In genomic region chr1:36130307-36131035, GRCm38 (mm10) we compare ENCODE assay signal across 8 mouse cellular contexts.
DNase-seq lines count a peak whose midpoint lies in the region; ATAC-seq and TF ChIP-seq lines count a peak whose summit lies in the region.

No protein-coding gene starts in this region.

- H3K27ac ChIP-seq in left cerebral cortex, adult 2 months, result no peak overlapping the region

- intact Hi-C loops in left cerebral cortex, adult 2 months (cut with DNase I), result loop anchor here (5.0 to 10.0 kb wide), 5 partner anchors 406 to 1238 kb away; no protein-coding TSS in a partner anchor

- H3K4me3 ChIP-seq in G1E (ENCODE audit: low read depth, low read length), result peak overlapping the region; percentile 24; the same call in 1 of the 2 replicates
- no peak overlapping the region for H3K4me3 ChIP-seq in left cerebral cortex, adult 2 months

- TF ChIP-seq CTCF in G1E (IDR thresholded peaks at IDR 0.05; ENCODE audit: low read depth, low read length), result no peak
- no peak for TF ChIP-seq CTCF in left cerebral cortex, adult 2 months (IDR thresholded peaks at IDR 0.05)

- peaks cover 7% of the 10 kb centered on the region for H3K36me3 ChIP-seq in G1E (replicated peaks)

- peaks cover 80% of the 10 kb centered on the region for H3K4me1 ChIP-seq in G1E (ENCODE audit: insufficient read depth, low read depth, low read length)

- peak; percentile 88 for ATAC-seq in G1E (ENCODE audit: extremely low read depth, insufficient number of reproducible peaks, low FRiP score, poor library complexity, severe bottlenecking)
- ATAC-seq in common myeloid progenitor, adult 5-6 weeks (replicated peaks; ENCODE audit: low read depth, poor library complexity, severe bottlenecking), result peak; percentile 64

- no peaks in the 10 kb centered on the region for H3K27me3 ChIP-seq in G1E (ENCODE audit: insufficient read depth, low read length)

- DNase-seq in adrenal gland, adult (ENCODE audit: inconsistent age in 2 of 2, low spot score in 1 of 2), result peak; percentile 62 to 78
- no peak for DNase-seq in adrenal gland, postnatal 4 days (ENCODE audit: low spot score in 2 of 2)
- peak; percentile 84 for DNase-seq in G1E (ENCODE audit: low spot score)
- peak; percentile 61 for DNase-seq in lung, postnatal 36 days
- no peak for DNase-seq in gastrocnemius, adult 8-10 months (ENCODE audit: low spot score in 2 of 2)
- no peak for DNase-seq in left cerebral cortex, adult 2 months (ENCODE audit: extremely low spot score in 1 of 2, low spot score in 2 of 2)
- DNase-seq in cerebellum, adult 9-10 months, result no peak

- H3K9me3 ChIP-seq in G1E (replicated peaks), result no peaks in the 10 kb centered on the region

Comparison
In these comparisons a context has a peak if more than half of its experiments do, and no peak if none do; other contexts are left out.
1. DNase-seq: peak in adrenal gland, adult (2 of 2), G1E (single experiment) and lung, postnatal 36 days (single experiment); none in adrenal gland, postnatal 4 days (0 of 2), gastrocnemius, adult 8-10 months (0 of 2), left cerebral cortex, adult 2 months (0 of 2) and cerebellum, adult 9-10 months (single experiment).